Mouse (Mus musculus): ENCODE measurements at regions not wholly inside any gene's neighbourhood (a gene's known extent, or its start where the extent isn't known, plus 50 kb on each side); places are given as distances from the start of the nearest gene placed in this dataset.

DNA sequence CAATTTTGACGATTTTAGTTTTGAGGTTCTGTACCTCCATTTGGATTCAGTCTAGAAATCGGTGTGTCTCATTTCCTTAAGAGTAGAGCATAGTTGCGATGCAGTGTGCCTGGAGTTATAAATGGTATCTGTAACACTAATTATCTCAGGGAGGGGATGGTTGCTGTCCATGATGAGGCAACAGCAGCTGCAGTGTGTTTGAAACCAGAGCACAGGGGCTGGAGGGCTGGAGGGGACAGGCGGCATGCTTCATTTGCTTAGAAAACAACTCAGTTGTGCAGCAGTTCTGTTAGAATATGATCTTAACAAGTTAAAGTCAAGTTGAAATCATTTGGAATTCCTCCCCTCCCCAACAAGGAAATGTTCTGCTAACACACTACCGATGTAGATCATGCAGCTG is 69.3 kb upstream of the Lrig3 start:
- no peaks in the 10 kb centered on the region for H3K36me3 ChIP-seq
- H3K27ac ChIP-seq (replicated peaks), result no peak overlapping the region
- no peaks in the 10 kb centered on the region for H3K4me1 ChIP-seq
- no peak overlapping the region for H3K9ac ChIP-seq
- H3K4me3 ChIP-seq, result no peak overlapping the region
- 60% methylated on average over 5 of the region's 5 CpGs for WGBS
- no peak overlapping the region for H3K4me2 ChIP-seq
- H3K27me3 ChIP-seq (replicated peaks), result no peaks in the 10 kb centered on the region
- H3K9me3 ChIP-seq, result peaks cover 6% of the 10 kb centered on the region; the same call in 1 of the 2 replicates
- ATAC-seq (ENCODE audit: extremely low read depth, insufficient number of reproducible peaks, low FRiP score, low TSS enrichment), result no peak

DNA sequence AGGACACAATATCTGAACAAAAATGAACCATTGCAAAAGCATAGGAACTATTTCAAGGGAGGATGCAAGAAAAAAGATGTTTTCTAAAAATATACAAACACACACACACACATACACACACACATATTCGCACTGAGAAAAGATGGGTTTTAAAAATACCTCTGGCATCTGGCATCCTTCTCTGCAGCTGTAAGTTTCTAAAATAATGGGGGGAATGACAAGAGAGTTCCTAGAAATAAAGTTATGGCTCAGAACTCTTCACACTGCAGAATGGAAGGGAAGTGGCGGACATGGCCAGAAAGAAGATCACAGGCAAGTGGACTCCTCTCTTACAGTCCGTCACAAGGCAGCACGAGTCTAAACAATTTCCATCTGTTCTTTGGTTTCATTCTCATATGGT is 66.5 kb upstream of the Lrig3 start:
- Histone ChIP-seq H3K4me1 (no peaks in the 10 kb centered on the region), H3K27ac (replicated peaks) (no peak overlapping the region), H3K36me3 (no peaks in the 10 kb centered on the region), H3K9me3 (peaks cover 6% of the 10 kb centered on the region; the same call in 1 of the 2 replicates), H3K9ac (no peak overlapping the region), H3K27me3 (replicated peaks) (peaks cover 4% of the 10 kb centered on the region; the same call in 1 of the 2 replicates), H3K4me2 (no peak overlapping the region), H3K4me3 (no peak overlapping the region)
- no peak for ATAC-seq (ENCODE audit: extremely low read depth, insufficient number of reproducible peaks, low FRiP score, low TSS enrichment)
- WGBS, result 76% methylated on average over 4 of the region's 4 CpGs

DNA sequence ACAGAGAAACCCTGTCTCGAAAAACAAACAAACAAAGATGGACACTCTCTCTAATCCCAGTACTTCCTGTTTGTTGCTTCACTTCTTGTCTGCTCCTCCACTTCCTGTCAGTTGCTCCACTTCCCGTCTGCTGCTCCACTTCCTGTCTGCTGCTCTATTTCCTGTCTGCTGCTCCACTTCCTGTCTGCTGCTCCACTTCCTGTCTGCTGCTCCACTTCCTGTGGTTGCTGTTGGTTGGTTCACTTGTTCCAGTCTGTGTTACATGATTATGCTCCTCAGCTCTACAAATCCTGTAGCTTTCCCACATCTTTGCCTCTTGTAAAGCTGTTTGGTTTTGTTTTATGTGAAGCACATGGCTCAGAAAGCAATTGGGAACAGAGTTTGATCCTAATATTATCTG is 65.4 kb upstream of the Lrig3 start:
- H3K9ac ChIP-seq, result no peak overlapping the region
- no peak overlapping the region for H3K4me3 ChIP-seq
- no peak for ATAC-seq (ENCODE audit: extremely low read depth, insufficient number of reproducible peaks, low FRiP score, low TSS enrichment)
- 68% methylated on average over 2 of the region's 2 CpGs for WGBS
- H3K27ac ChIP-seq (replicated peaks), result no peak overlapping the region
- no peaks in the 10 kb centered on the region for H3K4me1 ChIP-seq
- no peak overlapping the region for H3K4me2 ChIP-seq
- H3K9me3 ChIP-seq, result peaks cover 6% of the 10 kb centered on the region; the same call in 1 of the 2 replicates
- no peaks in the 10 kb centered on the region for H3K36me3 ChIP-seq
- H3K27me3 ChIP-seq (replicated peaks), result peaks cover 4% of the 10 kb centered on the region; the same call in 1 of the 2 replicates

DNA sequence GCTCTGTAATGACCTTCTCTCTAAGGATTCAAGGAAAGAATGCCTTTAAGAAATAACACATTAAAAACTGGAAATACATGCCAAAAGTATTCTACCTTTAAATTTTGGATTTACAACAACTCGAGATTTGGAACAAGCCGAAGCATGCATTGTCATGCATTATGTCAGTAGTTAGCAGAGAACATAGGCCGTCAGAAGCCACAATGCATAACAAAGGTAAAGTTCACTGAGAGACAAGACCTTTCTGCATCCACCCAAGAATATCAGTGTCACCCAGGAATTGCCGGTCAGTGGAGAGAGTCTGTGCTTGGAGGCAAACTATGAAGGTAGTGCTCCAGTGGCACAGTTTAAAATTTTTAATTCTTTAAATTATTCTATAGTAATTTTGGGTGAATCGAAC is 63.3 kb upstream of the Lrig3 start:
- peaks cover 6% of the 10 kb centered on the region; the same call in 1 of the 2 replicates for H3K9me3 ChIP-seq
- no peaks in the 10 kb centered on the region for H3K36me3 ChIP-seq
- H3K27me3 ChIP-seq (replicated peaks), result peaks cover 4% of the 10 kb centered on the region; the same call in 1 of the 2 replicates
- WGBS, result 72% methylated on average over 5 of the region's 5 CpGs
- H3K4me1 ChIP-seq, result no peaks in the 10 kb centered on the region
- no peak overlapping the region for H3K27ac ChIP-seq (replicated peaks)
- no peak for ATAC-seq (ENCODE audit: extremely low read depth, insufficient number of reproducible peaks, low FRiP score, low TSS enrichment)
- no peak overlapping the region for H3K9ac ChIP-seq
- no peak overlapping the region for H3K4me2 ChIP-seq
- no peak overlapping the region for H3K4me3 ChIP-seq

DNA sequence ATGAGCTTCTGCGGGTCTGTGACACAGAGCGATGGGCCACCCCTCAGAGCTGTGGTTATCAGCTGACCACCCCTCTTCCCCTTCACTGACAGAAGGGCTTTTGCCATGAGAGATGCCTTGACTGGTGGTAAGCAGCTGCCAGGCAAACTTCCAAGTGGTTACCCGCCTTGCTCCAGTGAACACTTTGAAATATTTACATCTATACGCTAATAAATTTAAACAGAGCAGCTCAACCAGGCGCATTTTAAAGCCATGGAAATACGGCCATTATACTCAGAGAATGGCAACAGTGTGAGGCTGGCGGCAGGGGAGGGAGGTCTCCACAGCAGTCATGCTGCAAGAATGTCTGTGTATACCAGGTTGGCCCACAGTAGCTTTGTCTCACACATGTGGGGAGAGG is 53.8 kb upstream of the Lrig3 start:
- no peaks in the 10 kb centered on the region for H3K36me3 ChIP-seq
- no peak overlapping the region for H3K27ac ChIP-seq (replicated peaks)
- H3K9me3 ChIP-seq, result no peaks in the 10 kb centered on the region
- H3K9ac ChIP-seq, result no peak overlapping the region
- H3K4me2 ChIP-seq, result no peak overlapping the region
- no peaks in the 10 kb centered on the region for H3K27me3 ChIP-seq (replicated peaks)
- 78% methylated on average over 7 of the region's 7 CpGs for WGBS
- H3K4me1 ChIP-seq, result 0 out of 2 replicates have a peak, but pooled peaks cover 3% of the 10 kb centered on the region
- no peak for ATAC-seq (ENCODE audit: extremely low read depth, insufficient number of reproducible peaks, low FRiP score, low TSS enrichment)
- H3K4me3 ChIP-seq, result no peak overlapping the region

Measured in heart, embryonic 13.5 days (tissue).